Mouse (Mus musculus): ENCODE results near the gene Myo1d.

DNA sequence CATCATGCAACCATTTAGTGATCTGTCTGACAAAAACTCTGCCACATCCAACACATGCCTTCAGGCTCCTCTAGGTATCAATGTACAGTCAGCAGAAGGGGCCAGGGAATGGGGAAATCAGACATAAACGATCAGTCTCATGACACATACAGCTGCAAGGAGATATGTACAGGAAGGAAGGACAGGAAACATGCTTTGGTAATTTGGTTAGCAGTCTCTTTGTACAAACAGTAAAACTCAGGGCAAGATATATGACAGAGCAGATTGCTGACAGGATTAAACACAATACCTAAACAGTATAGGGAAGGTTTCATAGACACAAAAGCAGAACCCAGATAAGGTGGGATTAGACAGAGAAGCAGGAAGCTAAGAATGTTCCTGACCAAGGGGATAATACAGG lies 60.8 kb downstream of the Myo1d start:
- TF ChIP-seq CTCF (IDR thresholded peaks at IDR 0.05; ENCODE audit: low read depth) (no peak), EP300 (optimal IDR thresholded peaks at IDR 0.05) (no peak)
